Mouse (Mus musculus): ENCODE measurements at regions not wholly inside any gene's neighbourhood (a gene's known extent, or its start where the extent isn't known, plus 50 kb on each side); places are given as distances from the start of the nearest gene placed in this dataset.

DNA sequence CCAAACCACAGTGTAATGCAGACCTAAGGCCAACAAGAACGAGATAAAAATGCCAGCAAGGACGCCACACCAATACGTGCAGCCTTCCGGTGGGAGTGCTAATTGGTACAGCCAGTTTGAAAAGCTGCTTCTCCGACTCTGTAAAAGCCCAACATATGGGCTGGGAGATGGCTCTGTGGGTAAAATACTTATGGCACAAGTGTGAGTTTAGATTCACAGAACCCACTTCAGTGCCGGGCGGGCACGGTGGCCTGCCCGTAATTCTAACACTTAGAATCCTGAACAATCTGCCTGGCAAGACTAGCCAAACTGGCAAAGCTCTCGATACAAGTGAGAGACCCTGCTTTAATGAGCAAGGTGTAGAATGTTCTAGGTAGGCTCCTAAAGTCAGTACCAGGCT is 258.1 kb downstream of the Gm26897 start:
- intact Hi-C loops (cut with DNase I), result no loop called here
- DNase-seq (ENCODE audit: low spot score in 2 of 2), result no peak

DNA sequence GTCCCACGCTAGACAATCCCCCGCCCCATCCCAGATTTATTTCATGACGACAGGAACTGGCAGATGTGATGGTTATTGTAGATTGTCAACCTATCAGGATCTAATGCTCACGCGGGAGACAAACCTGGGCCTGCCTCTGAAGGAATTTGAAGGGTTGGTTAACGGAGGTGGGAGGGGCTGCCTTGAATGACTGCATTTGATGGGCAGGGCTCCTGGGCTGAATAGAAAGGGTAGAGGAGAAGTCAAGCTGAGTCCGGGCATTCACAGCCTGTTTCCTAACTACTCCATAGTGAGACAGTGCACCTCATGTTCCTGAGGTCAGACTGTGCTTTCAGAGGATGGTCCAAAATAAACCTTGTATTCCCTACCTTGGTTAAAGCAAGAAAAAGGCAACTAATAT is 259.1 kb downstream of the Cryba4 start:
- intact Hi-C loops (cut with DNase I), result no loop called here
- DNase-seq (ENCODE audit: low spot score in 2 of 2), result no peak

DNA sequence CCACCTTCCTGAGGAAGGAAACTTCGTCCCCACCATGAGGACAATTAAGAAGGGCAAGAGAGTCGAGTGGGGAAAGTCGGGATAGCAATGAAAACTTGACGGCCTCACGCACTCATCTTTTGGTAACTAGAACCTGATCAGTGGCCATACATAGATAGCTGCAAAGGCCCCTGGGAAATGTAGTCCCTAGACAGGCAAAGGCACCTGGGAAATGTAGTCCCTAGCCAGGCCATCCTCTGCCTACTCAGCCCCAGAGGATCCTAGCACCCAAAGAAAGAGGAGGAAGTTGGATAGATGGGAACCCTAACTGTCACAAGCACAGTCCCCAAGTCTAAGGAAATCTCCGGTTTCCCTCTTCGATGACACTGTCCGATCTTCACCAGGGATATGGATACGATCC is 258.4 kb downstream of the Cryba4 start:
- intact Hi-C loops (cut with DNase I), result no loop called here
- no peak for DNase-seq (ENCODE audit: low spot score in 2 of 2)

DNA sequence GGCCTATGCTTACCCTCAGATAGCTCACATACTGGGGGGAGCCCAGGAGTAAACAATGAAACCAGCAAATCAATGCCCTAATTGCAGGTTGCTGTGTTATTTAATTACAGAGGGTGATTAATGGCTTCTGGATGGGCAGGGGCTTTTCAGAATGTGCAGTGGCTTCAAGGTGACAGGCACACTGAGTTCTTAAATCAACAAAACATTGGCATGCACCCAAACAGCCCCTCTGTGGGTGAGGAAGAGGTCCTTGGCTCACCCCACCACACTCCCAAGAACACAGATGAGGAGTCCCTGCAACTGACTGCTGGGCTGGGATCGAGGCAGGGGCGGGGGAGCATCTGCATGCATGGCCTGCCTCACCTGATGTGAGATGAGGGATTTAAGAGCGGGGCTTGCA is 255.5 kb downstream of the Cryba4 start:
- DNase-seq (ENCODE audit: low spot score in 2 of 2), result no peak
- intact Hi-C loops (cut with DNase I), result no loop called here

DNA sequence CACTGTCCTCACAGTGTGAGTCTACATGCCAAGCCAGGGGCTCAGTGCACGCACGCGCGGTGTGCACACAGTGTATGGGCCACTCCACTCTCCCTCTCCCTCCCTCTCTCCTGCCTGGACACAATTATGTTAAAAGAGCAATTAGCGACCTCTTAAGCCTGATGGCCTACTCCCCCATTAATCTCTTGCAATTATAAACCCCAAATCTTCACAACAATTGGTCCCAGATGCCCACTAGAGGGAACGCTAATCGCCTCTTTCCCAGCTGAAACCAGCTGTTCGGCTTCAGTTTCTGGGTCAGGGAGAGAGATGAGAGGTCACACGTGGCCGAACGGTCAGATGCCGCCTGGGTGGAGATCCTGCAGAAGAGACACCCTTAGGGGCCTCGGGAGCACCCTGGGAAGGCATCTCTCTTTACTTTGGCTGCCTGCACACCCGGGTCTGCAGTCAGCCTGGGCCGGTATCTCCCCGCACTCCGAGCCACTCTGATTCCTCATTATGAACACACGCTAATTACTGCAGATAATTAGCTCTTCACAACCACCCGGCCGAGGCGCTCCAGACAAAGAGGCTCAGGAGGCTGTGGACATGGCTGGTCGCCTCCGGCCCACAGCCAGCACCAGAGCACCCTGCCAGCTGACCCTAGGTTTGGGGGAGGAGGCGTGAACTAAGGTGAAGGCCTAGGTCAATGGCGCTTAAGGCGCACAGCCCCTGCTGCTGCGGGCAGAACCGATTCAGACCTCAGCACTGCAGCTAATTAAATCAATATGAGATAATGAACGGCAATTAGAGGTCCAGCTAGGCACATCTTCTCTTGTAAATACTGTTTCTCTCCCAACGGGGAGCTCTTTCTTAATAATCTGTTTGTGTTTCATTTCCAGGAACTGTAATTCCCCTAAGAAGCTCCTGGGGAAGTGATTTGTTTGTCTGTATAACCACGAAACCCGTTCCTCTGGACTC is 250.3 kb downstream of the Cryba4 start:
- DNase-seq (ENCODE audit: low spot score in 2 of 2), result no peak
- intact Hi-C loops (cut with DNase I), result no loop called here

DNA sequence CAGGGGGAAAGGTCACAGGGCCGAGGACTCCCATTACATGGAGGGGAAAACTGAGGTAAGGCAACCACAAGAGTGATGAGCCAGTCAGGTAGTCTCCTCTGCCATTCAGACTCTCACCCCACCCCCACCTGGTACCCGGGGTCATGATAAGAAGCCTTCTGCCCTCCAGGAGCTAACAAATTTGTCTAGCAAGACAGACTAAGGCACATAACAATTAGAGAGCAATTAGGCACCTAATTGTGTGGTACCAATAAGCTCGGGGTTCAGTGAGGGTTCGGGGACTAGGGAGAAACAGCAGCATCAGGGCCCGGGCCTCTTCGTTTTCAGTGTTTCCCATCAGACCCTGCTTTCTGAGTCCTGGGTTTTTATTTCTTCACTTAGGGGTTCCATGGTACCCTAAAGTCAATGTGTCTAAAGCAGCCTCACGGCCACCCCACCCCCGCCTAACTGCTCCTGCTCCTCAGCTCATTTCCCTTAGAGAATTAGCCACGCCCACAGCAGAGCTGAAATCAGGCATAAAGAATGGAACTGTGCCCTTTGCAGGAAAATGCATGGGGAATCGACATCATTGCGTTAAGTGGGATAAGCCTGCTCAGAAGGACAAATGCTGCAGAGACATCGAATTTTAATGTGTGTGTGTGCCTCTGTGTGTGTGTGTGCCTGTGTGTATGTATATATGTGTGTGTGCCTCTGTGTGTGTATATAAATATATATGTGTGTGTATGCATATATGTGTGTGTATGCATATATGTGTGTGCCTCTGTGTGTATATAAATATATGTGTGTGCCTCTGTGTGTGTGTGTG is 249.3 kb downstream of the Cryba4 start:
- no peak for DNase-seq (ENCODE audit: low spot score in 2 of 2)
- intact Hi-C loops (cut with DNase I), result no loop called here

DNA sequence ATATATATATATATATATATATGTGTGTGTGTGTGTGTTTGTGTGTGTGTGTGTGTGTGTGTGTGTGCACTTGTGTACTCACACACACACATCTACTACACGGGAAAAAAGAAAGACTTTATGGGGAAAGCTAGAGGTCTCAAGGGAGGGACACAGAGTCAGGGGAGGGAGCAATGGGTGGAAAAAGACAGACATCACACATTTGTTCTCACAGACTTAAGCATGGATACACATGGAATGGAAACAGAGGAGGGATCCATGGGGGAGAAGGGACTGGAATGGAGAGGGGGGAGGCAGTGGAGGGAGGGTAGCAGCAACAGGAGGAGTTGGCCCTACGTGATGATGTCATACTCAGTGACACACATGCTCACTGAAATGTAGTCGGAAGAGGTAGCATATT is 248.3 kb downstream of the Cryba4 start:
- intact Hi-C loops (cut with DNase I), result no loop called here
- DNase-seq (ENCODE audit: low spot score in 2 of 2), result no peak

DNA sequence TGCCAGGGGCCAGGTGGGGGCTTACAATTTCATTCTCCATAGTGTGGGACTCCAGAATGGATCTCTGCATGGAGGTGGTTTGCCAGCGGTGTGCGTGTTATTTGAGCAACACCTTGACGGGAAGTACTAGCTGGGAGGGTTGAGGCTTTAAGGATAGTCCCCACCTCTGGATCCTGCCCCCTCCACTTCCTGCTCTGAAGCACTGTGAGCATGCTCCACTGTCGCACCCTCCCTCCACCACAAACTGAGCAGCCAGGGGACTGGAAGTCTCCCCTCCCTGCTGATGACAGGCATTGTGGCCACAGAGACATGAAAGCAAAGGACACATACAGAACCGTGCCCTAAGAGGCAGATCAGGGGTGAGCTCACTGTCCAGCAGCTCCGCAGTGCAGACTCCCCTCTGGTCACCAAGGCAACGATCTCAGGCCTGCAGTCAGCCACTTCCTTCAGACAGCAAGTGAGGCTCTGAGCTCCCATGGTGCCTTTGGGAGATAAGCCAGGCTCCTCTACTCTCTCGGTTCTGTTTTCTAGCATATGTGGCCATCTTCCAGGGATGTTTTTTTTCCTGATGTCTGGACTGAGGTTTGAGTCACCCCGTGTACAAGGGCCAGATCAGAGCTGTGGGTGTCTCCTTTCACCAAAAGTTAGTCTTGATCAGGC is 239.7 kb downstream of the Cryba4 start:
- intact Hi-C loops (cut with DNase I), result no loop called here
- no peak for DNase-seq (ENCODE audit: low spot score in 2 of 2)

DNA sequence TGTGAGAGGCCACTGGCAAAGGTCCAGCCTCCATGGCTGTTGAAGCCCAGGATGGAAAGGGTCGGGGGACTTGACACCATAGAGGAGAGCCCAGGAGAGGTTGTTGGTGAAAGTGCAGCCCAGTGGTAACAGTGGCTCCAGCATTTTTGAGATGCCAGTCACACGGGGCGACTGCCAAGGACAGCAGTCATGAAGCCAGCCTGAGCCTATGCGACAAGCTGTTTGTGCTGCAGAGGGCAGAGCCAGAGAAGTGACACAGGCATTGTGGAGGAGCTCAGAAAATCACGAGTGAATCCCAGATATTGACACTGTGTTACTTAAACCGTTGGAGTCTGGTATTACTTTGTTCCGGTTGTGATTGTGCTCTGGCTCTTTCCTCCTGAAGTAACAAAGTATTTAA is 233.4 kb downstream of the Cryba4 start:
- no peak for DNase-seq (ENCODE audit: low spot score in 2 of 2)
- intact Hi-C loops (cut with DNase I), result no loop called here

DNA sequence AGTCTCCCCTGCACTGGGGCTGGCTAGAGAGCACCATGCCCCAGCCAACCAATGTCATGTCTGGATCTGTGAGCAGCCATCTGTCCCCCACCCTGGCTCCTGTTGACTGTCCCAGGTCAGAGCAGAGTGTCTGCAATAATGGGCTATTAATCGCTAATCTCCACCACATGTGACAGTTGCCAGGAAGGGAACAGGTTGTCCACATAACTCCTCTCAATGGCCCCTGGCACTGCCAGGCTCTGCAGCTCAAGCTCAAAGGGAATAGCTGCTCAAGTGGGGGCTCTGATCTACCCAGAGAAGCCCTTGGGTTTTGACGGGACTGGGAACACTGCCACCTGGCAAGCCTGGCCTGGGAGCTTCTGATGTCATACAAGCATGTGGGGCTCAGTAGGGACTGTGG is 231.4 kb downstream of the Cryba4 start:
- intact Hi-C loops (cut with DNase I), result no loop called here
- peak in 1 of 2 experiments; percentile 45 for DNase-seq (ENCODE audit: low spot score in 2 of 2)

DNA sequence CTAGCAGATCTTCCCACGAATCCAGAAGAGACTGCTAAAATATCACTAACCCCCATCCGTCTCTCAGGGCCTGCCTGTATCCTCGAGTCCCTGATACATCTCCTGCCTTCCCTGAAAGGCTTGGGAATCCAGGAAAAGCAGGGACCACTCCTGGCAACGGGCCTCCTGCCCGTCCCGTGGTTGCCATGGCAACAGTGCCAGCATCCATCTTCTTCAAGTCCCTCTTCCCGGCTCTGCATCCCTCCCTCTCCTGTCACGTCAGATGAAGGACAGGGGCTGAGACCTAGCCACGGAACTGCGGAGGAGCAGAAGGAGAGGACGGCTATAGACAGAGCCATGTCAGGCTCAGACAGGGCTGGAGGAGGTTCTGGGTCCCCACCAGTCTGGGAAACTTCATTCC is 222.4 kb downstream of the Cryba4 start:
- DNase-seq (ENCODE audit: low spot score in 2 of 2), result peak; percentile 80 to 88
- intact Hi-C loops (cut with DNase I), result no loop called here

DNA sequence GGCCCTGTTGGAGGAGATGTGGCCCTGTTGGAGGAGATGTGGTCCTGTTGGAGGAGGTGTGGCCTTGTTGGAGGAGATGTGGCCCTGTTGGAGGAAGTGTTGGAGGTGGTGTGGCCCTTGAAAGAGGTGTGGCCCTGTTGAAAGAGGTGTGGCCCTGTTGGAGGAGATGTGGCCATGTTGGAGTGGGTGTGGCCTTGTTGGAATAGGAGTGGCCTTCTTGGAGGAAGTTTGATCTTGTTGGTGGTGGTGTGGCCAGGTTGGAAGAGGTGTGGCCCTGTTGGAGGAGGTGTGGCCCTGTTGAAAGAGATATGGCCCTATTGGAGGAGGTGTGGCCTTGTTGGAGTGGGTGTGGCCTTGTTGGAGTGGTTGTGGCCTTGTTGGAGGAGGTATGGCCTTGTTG is 220.3 kb downstream of the Cryba4 start:
- no peak for DNase-seq (ENCODE audit: low spot score in 2 of 2)
- intact Hi-C loops (cut with DNase I), result no loop called here

DNA sequence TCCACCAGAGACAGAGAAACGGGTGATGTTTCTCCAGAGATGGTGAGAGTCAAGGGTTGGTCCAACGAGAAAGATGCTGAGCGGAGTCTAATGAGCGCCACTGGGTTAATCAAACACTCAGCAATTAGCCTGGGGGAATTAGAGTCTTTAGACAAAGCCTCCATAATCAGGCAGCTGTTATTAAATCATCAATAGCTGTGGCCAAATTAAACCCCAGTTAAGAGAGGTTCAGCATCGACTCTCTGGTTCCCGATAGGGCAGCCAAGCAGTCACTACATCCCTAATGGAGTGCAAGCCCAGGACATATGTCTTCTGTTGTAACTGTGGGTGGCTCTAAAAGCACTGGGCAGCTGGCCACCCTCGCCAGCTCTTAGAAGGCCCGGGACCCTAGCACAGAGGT is 216.9 kb downstream of the Cryba4 start:
- DNase-seq (ENCODE audit: low spot score in 2 of 2), result no peak
- intact Hi-C loops (cut with DNase I), result no loop called here

DNA sequence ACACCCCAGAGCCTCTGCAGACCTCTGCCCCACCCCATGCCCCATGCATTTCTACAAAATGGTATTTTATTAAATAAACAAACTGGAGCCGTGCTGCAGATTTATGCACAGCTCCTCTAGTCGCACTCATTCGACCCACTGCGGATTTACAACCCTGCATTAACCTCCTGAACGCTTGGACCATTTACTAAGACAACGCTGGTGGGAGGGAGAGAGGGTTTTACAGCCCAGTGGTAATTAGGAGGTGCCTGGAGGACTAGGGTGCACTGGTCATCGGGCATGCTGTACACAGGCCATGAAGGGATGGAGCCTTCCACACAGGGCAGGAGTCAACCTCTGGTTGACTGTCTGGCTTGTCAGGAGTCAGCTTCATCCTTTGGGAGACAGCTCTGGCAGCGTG is 215.2 kb downstream of the Cryba4 start:
- intact Hi-C loops (cut with DNase I), result no loop called here
- DNase-seq (ENCODE audit: low spot score in 2 of 2), result no peak

DNA sequence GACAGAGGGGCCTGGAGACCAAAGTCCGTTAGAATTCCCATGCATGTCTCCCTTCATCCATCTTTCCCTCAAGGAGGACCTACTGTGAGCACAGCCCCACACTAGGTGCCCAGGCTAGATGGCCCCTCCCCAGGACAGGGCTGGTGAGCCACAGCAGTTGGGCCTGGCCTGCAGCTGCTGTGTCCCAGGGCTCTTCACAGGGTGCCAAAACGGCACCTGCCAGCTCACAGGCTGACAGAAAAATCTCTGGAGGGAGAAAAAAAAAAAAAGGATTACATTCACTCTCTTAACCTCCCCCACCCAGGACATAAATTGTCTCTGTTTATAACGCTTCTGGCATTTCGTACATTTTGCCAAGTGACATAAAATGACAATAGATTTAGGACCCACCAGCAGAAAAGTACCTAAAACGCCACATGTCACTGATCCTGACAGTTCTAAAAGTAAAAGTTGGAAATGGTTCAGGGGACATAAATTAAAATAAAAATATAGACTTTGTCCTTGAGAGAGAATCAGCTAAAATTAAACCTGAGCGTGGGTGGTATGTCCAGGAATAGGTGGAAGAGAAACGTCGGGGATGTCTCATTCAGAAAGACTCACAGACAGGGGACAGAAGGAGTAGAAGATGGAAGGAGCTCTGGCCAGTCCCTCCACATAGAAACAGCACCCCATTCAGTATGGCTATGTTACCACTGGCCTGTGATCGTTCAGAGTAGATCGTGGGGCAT is 212.5 kb downstream of the Cryba4 start:
- DNase-seq (ENCODE audit: low spot score in 2 of 2), result peak in 1 of 2 experiments; percentile 66

DNA sequence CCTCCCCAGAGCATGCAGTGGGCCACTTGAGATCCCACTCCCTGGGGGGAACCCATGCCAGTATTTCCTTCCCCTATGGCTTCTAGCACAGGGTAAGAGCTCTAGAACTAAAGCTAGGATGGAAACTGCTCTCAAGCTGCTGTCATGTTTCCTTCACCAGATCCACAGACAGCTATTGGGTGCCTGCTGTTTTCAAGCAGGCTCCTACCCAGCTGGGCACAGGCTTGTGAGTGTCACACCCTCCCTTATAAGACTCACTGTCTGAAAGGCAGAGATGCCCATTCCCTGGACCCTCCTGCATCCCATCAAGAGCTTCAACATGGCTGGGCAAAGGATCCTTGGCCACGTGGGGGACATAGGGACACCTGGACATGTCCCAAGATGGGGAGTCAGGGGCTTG is 211.6 kb downstream of the Cryba4 start:
- intact Hi-C loops (cut with DNase I), result loop anchor here (5.0 kb wide), 1 partner anchor 57 kb away; no protein-coding TSS in a partner anchor
- no peak for DNase-seq (ENCODE audit: low spot score in 2 of 2)

More for the DNA sequence above, 212.5 kb downstream of the Cryba4 start:
- intact Hi-C loops (cut with DNase I), result loop anchor here (5.0 kb wide), 1 partner anchor 57 kb away; no protein-coding TSS in a partner anchor

DNA sequence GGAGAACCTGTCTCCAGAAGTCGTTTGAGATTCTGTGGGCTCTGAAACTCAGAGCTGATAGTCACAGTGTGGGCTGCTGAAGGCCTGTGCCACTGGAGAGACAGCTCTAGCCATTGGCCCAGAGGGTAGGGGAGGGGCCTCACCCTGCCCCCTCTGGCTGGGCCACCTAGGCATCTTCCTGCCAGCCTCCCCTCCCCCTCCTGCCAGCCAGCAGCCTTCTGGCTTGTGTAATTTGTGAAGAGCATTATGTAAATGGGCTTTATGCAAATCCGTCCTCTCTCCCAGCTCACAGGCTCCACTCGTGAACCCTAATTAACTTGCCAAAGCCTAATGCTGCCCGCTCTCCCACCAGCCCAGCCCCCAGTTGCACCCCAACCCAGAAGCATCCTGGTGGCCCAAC is 211.0 kb downstream of the Cryba4 start:
- peak; percentile 46 to 62 for DNase-seq (ENCODE audit: low spot score in 2 of 2)
- intact Hi-C loops (cut with DNase I), result loop anchor here (5.0 kb wide), 1 partner anchor 56 kb away; no protein-coding TSS in a partner anchor

DNA sequence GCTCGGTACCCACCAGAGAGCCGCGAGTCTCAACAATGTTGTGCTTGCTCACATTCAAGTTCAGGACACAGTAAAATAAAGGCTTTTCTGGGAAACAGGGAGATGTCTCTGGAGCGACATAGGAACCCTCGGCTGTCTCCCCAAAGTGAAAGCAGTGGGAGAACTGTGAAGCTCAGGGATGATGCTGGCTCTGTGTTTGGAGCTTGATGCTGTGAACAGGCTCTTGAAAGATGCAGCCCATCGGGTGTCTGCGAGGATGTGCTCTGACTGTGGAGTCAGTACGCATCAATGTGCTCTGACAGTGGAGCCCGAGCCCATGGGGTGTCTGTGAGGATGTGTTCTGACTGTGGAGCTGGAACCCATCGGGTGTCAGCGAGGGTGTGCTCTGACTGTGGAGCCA is 210.1 kb downstream of the Cryba4 start:
- intact Hi-C loops (cut with DNase I), result loop anchor here (5.0 kb wide), 1 partner anchor 55 kb away; no protein-coding TSS in a partner anchor
- DNase-seq (ENCODE audit: low spot score in 2 of 2), result peak in 1 of 2 experiments; percentile 36
